Mouse (Mus musculus): ENCODE measurements around the gene AC124502.3.

DNA sequence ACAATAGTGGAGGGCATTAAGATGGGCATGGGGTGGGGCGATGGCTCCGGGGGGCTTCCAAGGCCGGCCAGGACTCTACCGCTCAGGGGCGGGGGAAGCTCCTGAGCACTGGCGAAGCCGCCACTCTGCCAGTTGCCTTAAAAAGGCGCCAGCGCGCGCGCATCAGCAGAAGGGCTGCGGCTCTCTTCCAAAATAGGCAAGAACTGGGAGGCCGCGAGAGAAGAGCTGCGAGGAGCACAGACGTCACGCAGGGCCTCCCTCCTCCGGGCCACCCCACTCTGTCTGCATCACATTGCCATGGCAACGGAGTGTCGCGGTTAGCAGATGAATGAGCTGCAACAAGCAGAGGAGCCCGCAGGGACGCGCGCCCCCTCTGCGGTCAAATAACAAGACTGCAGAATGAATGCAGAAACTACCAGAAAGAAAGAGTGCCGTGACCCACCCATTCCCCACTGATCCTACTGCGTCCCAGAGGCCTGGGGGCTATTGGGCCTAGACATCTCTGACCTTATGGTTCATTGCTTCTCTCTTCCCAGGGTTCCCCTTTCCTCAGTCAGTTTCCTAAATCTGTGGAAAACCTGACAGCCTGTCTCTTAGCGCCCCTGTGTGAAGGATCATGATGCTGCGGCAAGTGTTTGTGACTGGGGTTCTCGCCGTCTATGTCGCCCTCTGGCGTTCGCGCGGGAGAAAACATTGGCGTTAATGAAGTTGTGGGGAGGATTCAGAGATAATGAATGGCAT lies 36.9 kb upstream of the AC124502.3 start:
- TF ChIP-seq POLR2A (IDR thresholded peaks at IDR 0.05; ENCODE audit: extremely low read depth, insufficient read depth, low read length): no peak
- TF ChIP-seq CTCF (IDR thresholded peaks at IDR 0.05; ENCODE audit: low read depth, low read length): peak; percentile 95

All from liver, adult 2 months (tissue).